Mouse (Mus musculus) bone marrow macrophage, adult 2 months (primary cell): ENCODE results near the gene Mthfd1.

Source experiments
- CTCF ChIP-seq: IDR thresholded peaks from 2 replicates; pipeline ENCODE4 v1.5.1; 2012; ENCODE audit warnings: low read depth, mild to moderate bottlenecking, low read length, moderate library complexity
- POLR2A ChIP-seq: IDR thresholded peaks from 2 replicates; pipeline ENCODE4 v1.6.1; 2012; ENCODE audit warnings: mild to moderate bottlenecking, low read depth, low read length, borderline replicate concordance

- TF ChIP-seq POLR2A (no peak), CTCF (no peak)
These were observed 14.1 kb downstream of the Mthfd1 start for GRCm38 (mm10) chr12:76269196-76269595.
